Mouse (Mus musculus) midbrain, postnatal 0 days (tissue): ENCODE data around the gene Rhbdd1. TPM values are rescaled to one million over a fixed set of nuclear protein-coding genes. Genes with fewer than 3 reads are reported as not detected.

Source experiments
- ATAC-seq: fragments of 200-750 bp; cut with Nextera tagmentation; 2 replicates; pipeline ENCODE4 v1.8.0; 2017; ENCODE audit warnings: moderate number of reproducible peaks, mild to moderate bottlenecking, moderate TSS enrichment, moderate library complexity; ENCODE audit not compliant: low FRiP score
- DNase-seq: peaks from one replicate; pipeline ENCODE4 v3.0.0-alpha.2; 2015; ENCODE audit warnings: low spot score
- H3K27ac ChIP-seq: fragments of 300-500 bp; sonication (generic); 2 replicates; pipeline ENCODE4 v1.5.1; 2014; ENCODE audit warnings: low read depth, mild to moderate bottlenecking, low read length, mixed read lengths
- H3K27me3 ChIP-seq: fragments of 300-500 bp; sonication (generic); 2 replicates; pipeline ENCODE4 v1.6.1; 2014; ENCODE audit warnings: low read length, control low read depth, mixed read lengths; ENCODE audit not compliant: insufficient read depth
- H3K36me3 ChIP-seq: fragments of 300-500 bp; sonication (generic); 2 replicates; pipeline ENCODE4 v1.6.1; 2014; ENCODE audit warnings: low read length, control low read depth, mixed read lengths; ENCODE audit not compliant: insufficient read depth
- H3K4me1 ChIP-seq: fragments of 300-500 bp; sonication (generic); 2 replicates; pipeline ENCODE4 v1.6.1; 2014; ENCODE audit warnings: mild to moderate bottlenecking, control low read depth, antibody characterized with exemption, low read length, mixed read lengths; ENCODE audit not compliant: insufficient read depth
- H3K4me2 ChIP-seq: fragments of 300-500 bp; sonication (generic); 2 replicates; pipeline ENCODE4 v1.6.1; 2014; ENCODE audit warnings: low read depth, mild to moderate bottlenecking, low read length, mixed read lengths; ENCODE audit not compliant: poor library complexity, severe bottlenecking
- H3K4me3 ChIP-seq: fragments of 300-500 bp; sonication (generic); 2 replicates; pipeline ENCODE4 v1.5.1; 2014; ENCODE audit warnings: low read depth, mild to moderate bottlenecking, low read length, moderate library complexity
- H3K9ac ChIP-seq: fragments of 300-500 bp; sonication (generic); replicated peaks from 2 replicates; pipeline ENCODE4 v1.6.1; 2014; ENCODE audit warnings: mild to moderate bottlenecking, low read length, moderate library complexity, mixed read lengths; ENCODE audit not compliant: poor library complexity, severe bottlenecking
- H3K9me3 ChIP-seq: fragments of 300-500 bp; sonication (generic); 2 replicates; pipeline ENCODE4 v1.6.1; 2016; ENCODE audit warnings: low read length, control low read depth
- CTCF ChIP-seq: IDR thresholded peaks from 2 replicates; pipeline ENCODE4 v1.5.1; 2016; ENCODE audit warnings: antibody characterized with exemption, mild to moderate bottlenecking
- WGBS: fragments of 180-500 bp; shearing (Covaris S2); extraction: QIAGEN DNeasy Blood & Tissue Kit; methylation state at CpG from one replicate; pipeline ENCODE4 v1.1.7; 2014; 5-methylcytosine and 5-hydroxymethylcytosine counted together
- polyA plus RNA-seq: library from polyadenylated mRNA; unstranded; fragments of >200 nt; fragmentation: Nextera tagmentation; extraction: Ambion mirVana; gene quantifications from 2 replicates; pipeline ENCODE4 v1.2.1, GENCODE M21; 2015
- total RNA-seq: library from RNA; depleted of rRNA; stranded (reverse); fragments of >200 nt; gene quantifications from 2 replicates; pipeline ENCODE4 v1.2.3, GENCODE M21; 2014

Gene Rhbdd1
- total and polyA plus RNA-seq, 2 experiments from 2014 or later: 2.3 to 3.6 TPM

GRCm38 (mm10) chr1:82470516-82471225 lies 154.4 kb downstream of the Rhbdd1 start:
- no peaks in the 10 kb centered on the region for H3K36me3 ChIP-seq
- 91% methylated on average over 10 of the region's 10 CpGs for WGBS
- no peaks in the 10 kb centered on the region for H3K27me3 ChIP-seq
- H3K9me3 ChIP-seq: no peaks in the 10 kb centered on the region
- no peak overlapping the region for H3K27ac ChIP-seq
- no peak for DNase-seq
- no peak overlapping the region for H3K9ac ChIP-seq
- ATAC-seq: no peak
- no peak for TF ChIP-seq CTCF
- no peak overlapping the region for H3K4me2 ChIP-seq
- H3K4me1 ChIP-seq: no peaks in the 10 kb centered on the region
- H3K4me3 ChIP-seq: no peak overlapping the region

- Histone ChIP-seq H3K27ac (no peak overlapping the region), H3K4me3 (no peak overlapping the region), H3K4me1 (no peaks in the 10 kb centered on the region), H3K36me3 (no peaks in the 10 kb centered on the region), H3K27me3 (no peaks in the 10 kb centered on the region), H3K4me2 (no peak overlapping the region), H3K9ac (no peak overlapping the region), H3K9me3 (no peaks in the 10 kb centered on the region)
- DNase-seq: no peak
- no peak for ATAC-seq
- no peak for TF ChIP-seq CTCF
Observed at GRCm38 (mm10) chr1:82473467-82473866, 157.2 kb downstream of the Rhbdd1 start.

GRCm38 (mm10) chr1:82474461-82474961 lies 158.3 kb downstream of the Rhbdd1 start:
- DNase-seq (no peak), ATAC-seq (no peak)
- Histone ChIP-seq H3K9ac (no peak overlapping the region), H3K27ac (no peak overlapping the region), H3K4me2 (no peak overlapping the region), H3K27me3 (no peaks in the 10 kb centered on the region), H3K4me3 (no peak overlapping the region), H3K36me3 (no peaks in the 10 kb centered on the region), H3K9me3 (no peaks in the 10 kb centered on the region), H3K4me1 (no peaks in the 10 kb centered on the region)
- no peak for TF ChIP-seq CTCF
- 44% methylated on average over 4 of the region's 4 CpGs for WGBS

- no peak overlapping the region for H3K9ac ChIP-seq
- H3K9me3 ChIP-seq: no peaks in the 10 kb centered on the region
- no peak overlapping the region for H3K27ac ChIP-seq
- no peak overlapping the region for H3K4me3 ChIP-seq
- DNase-seq (no peak), ATAC-seq (no peak)
- TF ChIP-seq CTCF: no peak
- 59% methylated on average over 5 of the region's 5 CpGs for WGBS
- no peaks in the 10 kb centered on the region for H3K4me1 ChIP-seq
- no peak overlapping the region for H3K4me2 ChIP-seq
- no peaks in the 10 kb centered on the region for H3K36me3 ChIP-seq
- H3K27me3 ChIP-seq: no peaks in the 10 kb centered on the region
Observed at GRCm38 (mm10) chr1:82475254-82475653, 159.0 kb downstream of the Rhbdd1 start.

- WGBS: 88% methylated on average over 4 of the region's 4 CpGs
- H3K27ac ChIP-seq: no peak overlapping the region
- no peak overlapping the region for H3K9ac ChIP-seq
- no peaks in the 10 kb centered on the region for H3K4me1 ChIP-seq
- H3K27me3 ChIP-seq: no peaks in the 10 kb centered on the region
- no peak for TF ChIP-seq CTCF
- ATAC-seq (no peak), DNase-seq (no peak)
- no peak overlapping the region for H3K4me2 ChIP-seq
- no peak overlapping the region for H3K4me3 ChIP-seq
- no peaks in the 10 kb centered on the region for H3K36me3 ChIP-seq
- H3K9me3 ChIP-seq: no peaks in the 10 kb centered on the region
Observed at GRCm38 (mm10) chr1:82475821-82476220, 159.6 kb downstream of the Rhbdd1 start.

- no peak overlapping the region for H3K9ac ChIP-seq
- no peaks in the 10 kb centered on the region for H3K9me3 ChIP-seq
- DNase-seq (peak; percentile 67), ATAC-seq (0 out of 2 replicates have a peak, but pooled peaks have one; percentile 59)
- no peaks in the 10 kb centered on the region for H3K36me3 ChIP-seq
- H3K4me1 ChIP-seq: no peaks in the 10 kb centered on the region
- H3K4me3 ChIP-seq: no peak overlapping the region
- 36% methylated on average over 11 of the region's 11 CpGs for WGBS
- H3K4me2 ChIP-seq: no peak overlapping the region
- no peak overlapping the region for H3K27ac ChIP-seq
- TF ChIP-seq CTCF: peak; percentile 95
- H3K27me3 ChIP-seq: no peaks in the 10 kb centered on the region
Observed at GRCm38 (mm10) chr1:82476256-82476655, 160.0 kb downstream of the Rhbdd1 start.
